Mouse (Mus musculus) layer of hippocampus, postnatal 36 days (tissue): ENCODE data around the gene Slc9b2. TPM values are rescaled to one million over a fixed set of nuclear protein-coding genes. Genes with fewer than 3 reads are reported as not detected.

Experiments used
- DNase-seq, 2 experiments: peaks; one replicate each; pipeline ENCODE4 v3.0.0; 2022
- total RNA-seq, 2 experiments: library from RNA; stranded (reverse); gene quantifications; 2 replicates each; pipeline ENCODE4 v1.2.3; 2021

Gene Slc9b2
- total RNA-seq, 2 experiments from 2014 or later, result 2.7 to 3.9 TPM

DNA sequence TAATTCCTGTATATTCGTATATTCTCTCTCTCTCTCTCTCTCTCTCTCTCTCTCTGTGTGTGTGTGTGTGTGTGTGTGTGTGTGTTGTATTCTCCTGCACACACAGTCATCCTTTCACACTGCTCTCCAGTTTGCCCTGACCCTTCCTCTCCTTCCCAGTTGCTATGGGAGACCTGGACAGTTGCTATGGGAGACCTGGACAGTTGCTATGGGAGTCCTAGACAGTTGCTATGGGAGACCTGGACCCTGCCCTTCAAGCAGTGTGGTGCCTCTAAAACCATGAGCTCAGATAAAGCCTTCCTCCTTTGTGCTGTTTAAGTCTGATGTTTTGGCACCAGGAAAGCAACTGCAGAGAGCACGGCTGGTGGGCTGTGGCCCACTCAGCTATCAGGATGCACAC, 6.2 kb downstream of the Slc9b2 start:
- no peak for DNase-seq

- no peak for DNase-seq
These were observed 7.3 kb downstream of the Slc9b2 start for GRCm38 (mm10) chr3:135314811-135315210.

DNA sequence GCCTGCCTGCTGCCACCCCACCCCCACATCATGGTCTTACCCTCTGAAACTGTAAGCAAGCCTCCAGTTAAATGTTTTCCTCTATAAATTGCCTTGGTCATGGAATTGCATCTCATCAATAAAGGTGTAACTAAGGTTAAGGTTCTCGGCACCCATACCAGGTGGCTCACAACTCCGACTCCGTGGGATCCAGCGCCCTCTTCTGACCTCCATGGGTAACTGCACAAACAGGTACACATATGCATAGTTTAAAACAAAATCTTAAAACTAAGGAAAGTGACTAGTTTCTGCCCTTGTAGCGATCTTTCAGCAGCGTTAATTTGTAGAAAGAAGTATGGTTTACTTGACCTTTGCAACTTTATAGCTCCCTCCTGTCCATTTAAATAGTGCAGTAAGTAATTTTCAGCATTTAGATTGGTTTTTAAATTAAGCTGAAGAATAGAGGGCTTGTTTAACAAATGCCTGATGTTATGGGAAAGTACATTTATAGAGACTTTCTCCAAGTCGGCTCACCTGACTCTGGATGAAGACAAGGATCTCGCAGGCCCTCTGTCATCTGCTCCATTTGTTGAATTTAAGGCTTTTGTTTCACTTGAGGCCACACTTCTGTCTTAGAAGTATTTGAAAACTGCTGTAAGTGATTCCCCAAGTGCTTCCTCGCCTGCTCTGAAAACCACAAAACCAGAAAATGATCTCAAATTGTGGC, 8.4 kb downstream of the Slc9b2 start:
- no peak for DNase-seq

DNA sequence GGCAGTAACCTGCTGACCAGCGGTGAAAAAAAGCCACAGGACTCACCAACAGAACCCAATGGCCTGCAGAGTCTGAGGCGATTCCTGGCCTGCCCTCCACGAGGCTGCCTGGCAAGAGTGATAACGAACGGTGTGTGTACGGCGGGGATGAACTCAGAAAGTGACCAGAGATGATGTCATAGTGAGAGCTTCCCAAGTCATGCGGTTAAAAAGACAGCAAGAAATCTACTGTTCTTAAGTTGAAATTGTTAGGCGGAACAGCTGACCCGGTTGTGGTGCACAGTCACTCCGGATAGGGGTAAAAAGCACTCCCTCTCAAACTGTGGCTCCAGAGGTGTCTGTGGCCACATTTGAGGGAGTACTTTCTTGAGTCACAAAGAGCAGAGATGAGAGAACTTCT, 10.8 kb downstream of the Slc9b2 start:
- no peak for DNase-seq

DNA sequence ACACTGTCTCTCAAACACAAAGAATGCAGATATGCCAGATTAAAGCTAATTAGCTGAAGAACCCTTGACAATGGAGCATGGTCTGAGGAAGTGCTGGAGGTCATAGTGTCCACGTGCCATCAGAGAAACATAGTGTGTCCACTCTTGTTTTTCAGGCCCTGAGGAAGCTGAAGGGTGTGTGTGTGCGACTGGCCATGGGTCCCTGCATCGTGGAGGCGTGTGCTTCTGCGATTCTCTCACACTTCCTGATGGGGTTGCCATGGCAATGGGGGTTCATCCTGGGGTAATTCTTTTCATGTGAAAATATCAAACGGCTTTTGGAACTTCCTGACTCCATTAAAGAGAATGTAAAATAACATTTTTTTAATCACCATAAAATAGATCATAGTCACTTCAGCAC, 16.9 kb downstream of the Slc9b2 start:
- no peak for DNase-seq

- no peak for DNase-seq
These were observed 19.7 kb downstream of the Slc9b2 start for GRCm38 (mm10) chr3:135327176-135327575.

- no peak for DNase-seq
These were observed 20.1 kb downstream of the Slc9b2 start for GRCm38 (mm10) chr3:135327601-135328000.

GRCm38 (mm10) chr3:135328560-135328959, 21.1 kb downstream of the Slc9b2 start:
- DNase-seq, result no peak

DNA sequence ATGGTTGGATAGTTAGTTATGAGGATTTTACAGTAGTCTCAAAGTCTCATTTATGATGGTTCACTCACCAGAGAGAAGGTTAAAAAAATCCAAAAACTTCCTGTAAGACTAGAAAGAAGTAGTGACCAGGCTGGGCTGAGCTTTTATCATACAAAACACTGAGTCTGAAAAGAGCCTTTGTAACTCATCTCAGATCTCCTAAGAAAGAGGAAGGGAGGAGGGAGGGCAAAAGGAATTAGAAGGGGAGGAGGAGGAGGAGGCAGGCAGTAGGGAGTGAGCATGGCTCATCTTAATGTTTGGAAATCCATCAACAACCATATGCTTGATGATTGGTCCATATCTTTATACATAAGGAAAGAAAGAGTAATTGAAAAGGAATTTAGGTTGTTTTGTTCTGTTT, 25.2 kb downstream of the Slc9b2 start:
- DNase-seq, result no peak

DNA sequence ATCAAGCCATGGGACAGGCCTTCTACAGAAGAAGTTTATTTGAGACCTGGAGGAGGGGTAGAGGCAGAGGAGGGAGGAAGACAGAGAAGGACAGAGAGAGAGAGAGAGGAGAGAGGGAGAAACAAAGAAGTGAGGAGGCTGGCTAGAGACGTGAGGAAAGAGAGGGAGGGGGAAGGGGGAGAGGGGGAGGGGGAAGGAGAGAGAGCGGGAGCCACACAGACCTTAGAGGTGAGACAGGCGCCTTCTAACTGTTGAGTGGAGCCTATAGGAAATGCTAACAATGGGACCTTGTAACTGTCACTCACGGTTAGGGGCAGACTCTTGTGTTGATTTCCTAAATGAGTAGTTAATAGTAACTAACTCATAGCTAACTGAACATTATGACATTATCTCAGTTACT, 26.3 kb downstream of the Slc9b2 start:
- no peak for DNase-seq

DNA sequence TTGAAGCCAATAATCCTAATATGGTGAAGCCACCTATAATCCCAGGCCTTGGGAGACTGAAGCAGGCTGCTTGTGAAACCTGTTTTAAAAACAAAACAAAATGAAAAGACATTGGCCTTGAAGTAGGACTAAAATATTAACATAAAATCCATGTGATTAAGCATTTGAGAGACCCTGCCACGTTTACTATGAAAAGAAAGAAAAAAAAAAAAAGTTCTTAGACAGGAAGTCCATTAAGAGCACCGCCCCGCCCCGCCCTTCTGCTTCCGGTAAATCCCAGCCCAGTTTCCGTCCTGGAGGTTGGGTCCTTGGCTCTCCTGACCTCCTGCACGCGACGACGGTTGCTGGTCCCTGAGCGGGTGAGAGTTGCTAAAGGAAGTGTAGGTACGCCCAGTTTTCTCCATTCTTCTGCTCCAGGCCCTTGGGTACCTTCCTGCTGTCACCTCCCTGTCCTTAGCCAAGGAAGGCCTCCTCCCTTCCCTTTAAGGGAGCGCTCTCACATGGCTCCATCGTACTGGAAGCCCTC, 40.3 kb downstream of the Slc9b2 start, which contains the start of gene Slc9b1:
TSS of gene Slc9b1 (plus strand) at position 291 of the 526 bp plus-strand sequence.
- no peak for DNase-seq

DNA sequence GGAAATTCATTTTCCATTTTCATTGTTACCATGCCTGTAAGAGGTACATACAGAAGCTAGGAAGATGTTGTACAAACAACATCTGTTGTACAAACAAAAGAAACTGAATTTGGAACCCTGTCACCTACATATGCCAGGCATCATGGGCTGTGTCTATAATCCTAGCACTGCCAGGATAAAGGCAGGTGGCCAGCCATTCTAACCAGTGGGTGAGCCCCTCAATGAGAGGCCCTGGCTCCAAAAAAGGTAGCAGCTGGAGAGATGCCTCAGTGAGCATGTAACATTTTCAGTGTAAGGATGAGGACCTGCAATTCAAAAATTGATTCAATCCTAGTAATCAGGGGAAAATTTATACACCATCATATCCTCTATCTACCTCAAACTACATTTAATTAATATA, 41.5 kb downstream of the Slc9b2 start:
- no peak for DNase-seq

GRCm38 (mm10) chr3:135351857-135352256, 44.4 kb downstream of the Slc9b2 start:
- DNase-seq, result no peak

DNA sequence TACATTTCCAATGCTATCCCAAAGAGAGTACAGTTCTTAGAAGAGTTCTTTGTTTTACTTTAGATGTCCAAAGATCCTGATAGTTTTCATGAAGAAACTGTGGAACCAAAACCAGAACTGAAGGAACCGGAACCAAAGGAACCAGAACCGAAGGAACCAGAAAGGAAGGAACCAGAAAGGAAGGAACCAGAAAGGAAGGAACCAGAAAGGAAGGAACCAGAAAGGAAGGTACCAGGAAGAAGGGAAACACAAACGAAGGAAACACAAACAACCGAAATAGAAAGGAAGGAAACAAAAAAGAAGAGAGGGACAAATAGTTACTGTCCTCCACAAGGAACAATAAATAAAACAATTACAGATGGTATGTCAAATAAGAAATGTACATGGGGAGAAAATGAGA, 49.9 kb downstream of the Slc9b2 start:
- DNase-seq, result no peak

DNA sequence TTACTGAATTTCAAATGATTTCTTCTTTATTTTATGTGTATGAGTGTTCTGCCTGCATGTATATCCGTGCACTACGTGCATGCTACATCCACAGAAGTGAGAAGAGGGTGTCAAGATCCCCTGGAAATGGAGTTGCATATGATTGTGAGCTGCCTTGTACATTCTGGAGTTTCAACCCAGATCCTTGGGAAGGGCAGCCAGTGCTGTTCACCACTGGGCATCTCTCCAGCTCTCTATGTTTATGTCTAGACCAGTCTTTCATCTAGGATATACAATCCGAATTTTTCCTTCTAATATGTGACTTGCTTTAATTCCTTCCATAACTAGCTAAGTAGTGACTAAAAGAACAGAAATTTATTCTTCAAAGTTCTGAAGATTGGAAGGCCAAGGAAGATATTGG, 68.3 kb downstream of the Slc9b2 start:
- no peak for DNase-seq

DNA sequence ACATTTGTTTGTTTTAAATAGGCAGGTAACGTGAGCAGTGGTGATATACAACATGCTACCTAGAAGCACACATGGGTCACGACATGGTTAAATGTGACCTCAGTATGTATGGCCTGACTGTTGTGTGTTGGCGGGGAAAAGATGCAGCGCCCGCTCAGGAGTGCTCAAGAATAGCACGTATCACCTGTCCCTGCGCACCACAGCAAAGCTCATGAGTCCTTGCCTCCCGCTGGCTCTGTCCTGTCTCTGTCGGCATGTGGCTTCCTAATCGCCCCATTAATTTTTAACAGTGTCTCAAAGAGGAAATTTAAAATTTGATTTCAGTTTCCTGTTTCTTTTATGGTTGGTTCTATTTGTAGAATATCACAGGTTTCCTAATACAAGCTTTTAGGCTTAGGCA, 69.9 kb downstream of the Slc9b2 start:
- no peak for DNase-seq

GRCm38 (mm10) chr3:135379868-135380267, 72.4 kb downstream of the Slc9b2 start:
- no peak for DNase-seq

DNA sequence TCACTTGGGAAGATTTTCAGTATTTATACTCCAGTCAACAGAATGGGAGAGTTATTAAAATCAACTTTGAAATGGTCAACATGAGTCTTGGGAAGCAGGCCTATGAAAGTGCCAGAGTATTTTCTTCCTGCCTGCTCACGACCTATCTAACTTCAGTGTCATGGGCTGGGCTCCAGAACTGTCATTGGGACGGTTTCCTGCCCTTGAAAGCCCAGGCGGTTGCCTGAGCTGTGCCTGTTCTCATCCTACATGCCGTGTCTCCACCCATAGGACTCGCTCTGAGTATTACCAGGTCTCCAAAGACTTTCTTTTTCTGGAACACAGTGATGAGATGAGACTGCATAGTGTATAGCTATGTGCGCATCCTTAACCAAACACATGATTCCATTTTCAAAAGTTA, 85.7 kb downstream of the Slc9b2 start:
- no peak for DNase-seq

Other genes starting within 250 kb of the Slc9b2 start
- gene Cenpe, start 95.2 kb upstream of the Slc9b2 start, total RNA-seq, result 1 to 10 TPM; 2.2 to 2.3 TPM
- 1 to 10 TPM; 2.9 to 5.7 TPM for gene Bdh2, start 26.5 kb upstream of the Slc9b2 start, total RNA-seq
- gene Slc9b1, start 40.3 kb downstream of the Slc9b2 start, total RNA-seq, result not detected
- gene Cisd2, start 116.2 kb downstream of the Slc9b2 start, total RNA-seq, result 10 to 100 TPM; 34.9 to 36.5 TPM
- gene Ube2d3, start 130.4 kb downstream of the Slc9b2 start, total RNA-seq, result 100 to 1,000 TPM; 251 to 252 TPM
- 1 to 10 TPM; 7.6 to 8.2 TPM for gene Manba, start 177.9 kb downstream of the Slc9b2 start, total RNA-seq